22 mouse cellular contexts compared by ENCODE assay signal in the genomic region with DNA sequence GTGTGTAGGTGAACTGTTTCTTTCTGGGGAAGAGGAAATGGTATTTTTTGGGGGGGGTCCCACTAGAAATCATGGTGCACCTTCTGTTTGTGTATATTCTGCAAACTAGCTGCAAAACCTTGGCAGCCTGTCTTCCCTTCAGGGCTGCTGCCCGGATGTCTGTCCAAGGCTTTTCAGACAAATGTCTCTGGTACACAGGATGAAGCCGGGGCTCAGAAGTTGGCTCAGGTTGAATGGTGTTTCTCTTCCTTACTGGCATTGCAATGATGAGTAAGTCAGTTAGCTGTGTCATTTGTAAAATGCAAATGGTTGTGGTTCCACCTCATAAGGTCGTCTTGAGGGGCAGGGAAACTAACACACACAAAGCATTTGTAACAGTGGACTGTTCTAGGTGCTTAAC. TPM values are rescaled to one million over a fixed set of nuclear protein-coding genes. Genes with fewer than 3 reads are reported as not detected.
DNase-seq lines count a peak whose midpoint lies in the region; TF ChIP-seq lines count a peak whose summit lies in the region.
"Had no signal": no experiment of that assay in that cellular context is flagged by ENCODE, and none has a peak within 500 bp of the region (broad histone marks: within the 10 kb centered on the region; RNA-seq: fewer than 3 reads in every experiment).

No protein-coding gene starts in this region.

- no peaks in the 10 kb centered on the region for H3K9me3 ChIP-seq in CH12.LX (replicated peaks; ENCODE audit: low read length)
- H3K9me3 ChIP-seq: embryonic facial prominence, embryonic 10.5 days; embryonic facial prominence, embryonic 12.5 days; forebrain, embryonic 13.5 days; forebrain, embryonic 15.5 days had no signal

- H3K4me3 ChIP-seq in CH12.LX (replicated peaks in 1 of 3; ENCODE audit: low read depth in 2 of 3, low read length in 2 of 3, poor library complexity in 1 of 3) = no peak overlapping the region
- H3K4me3 ChIP-seq: embryonic facial prominence, embryonic 10.5 days; embryonic facial prominence, embryonic 12.5 days; forebrain, embryonic 13.5 days; forebrain, embryonic 15.5 days had no signal

- H3K79me2 ChIP-seq in CH12.LX (replicated peaks; ENCODE audit: control insufficient read depth, extremely low read depth, insufficient read depth, poor library complexity, severe bottlenecking) = no peaks in the 10 kb centered on the region

- dilution Hi-C loops in CH12.LX (cut with MboI; ENCODE audit: extremely low pct_ligation_motif_present, extremely low pct_unique_long_range_greater_than_20kb, low sequenced_read_pairs) = no loop called here

- no peaks in the 10 kb centered on the region for H3K27me3 ChIP-seq in CH12.LX (replicated peaks)
- H3K27me3 ChIP-seq: embryonic facial prominence, embryonic 12.5 days; forebrain, embryonic 13.5 days; forebrain, embryonic 15.5 days had no signal

- no peak for TF ChIP-seq EP300 in CH12.LX (IDR thresholded peaks at IDR 0.05; ENCODE audit: low read length)

- H3K27ac ChIP-seq in CH12.LX (ENCODE audit: insufficient read depth, low read depth) = no peak overlapping the region
- H3K27ac ChIP-seq: embryonic facial prominence, embryonic 10.5 days; embryonic facial prominence, embryonic 12.5 days; forebrain, embryonic 13.5 days; forebrain, embryonic 15.5 days had no signal

- intact Hi-C loops in heart, postnatal 25 days (cut with DNase I) = no loop called here

- peaks cover 3 to 36% of the 10 kb centered on the region in 2 experiments; a peak in 3 of 4 replicates for H3K4me1 ChIP-seq in CH12.LX (ENCODE audit: control insufficient read depth in 1 of 2, insufficient read depth in 2 of 2)
- H3K4me1 ChIP-seq: embryonic facial prominence, embryonic 10.5 days; embryonic facial prominence, embryonic 12.5 days; forebrain, embryonic 13.5 days; forebrain, embryonic 15.5 days had no signal

- in situ Hi-C loops in CH12.LX (cut with MboI; ENCODE audit: low pct_ligation_motif_present, low pct_unique_long_range_greater_than_20kb, low sequenced_read_pairs) = no loop called here

- TF ChIP-seq POLR2A in CH12.LX (IDR thresholded peaks at IDR 0.05; ENCODE audit: low read depth, low read length) = no peak

- H3K4me2 ChIP-seq in CH12.LX (ENCODE audit: insufficient read depth, low read depth, poor library complexity, severe bottlenecking) = no peak overlapping the region
- H3K4me2 ChIP-seq: embryonic facial prominence, embryonic 12.5 days; forebrain, embryonic 13.5 days; forebrain, embryonic 15.5 days had no signal

- no peak for TF ChIP-seq RAD21 in CH12.LX (IDR thresholded peaks at IDR 0.05; ENCODE audit: low read depth, low read length)

- no peak for TF ChIP-seq CTCF in CH12.LX (conservative IDR thresholded peaks at IDR 0.05 in 1 of 2, IDR thresholded peaks at IDR 0.05 in 1 of 2; ENCODE audit: low read depth in 2 of 2, low read length in 2 of 2)

- peak; percentile 31 to 70 for DNase-seq in adrenal gland, adult (ENCODE audit: inconsistent age in 2 of 2, low spot score in 1 of 2)
- no peak for DNase-seq in adrenal gland, adult 18-20 months (ENCODE audit: low spot score in 2 of 2)
- DNase-seq in CH12.LX (ENCODE audit: extremely low read depth) = peak; percentile 27
- DNase-seq in adrenal gland, postnatal 10 days = peak; percentile 38
- DNase-seq in adrenal gland, postnatal 25 days = peak; percentile 18
- DNase-seq in gastrocnemius, postnatal 25 days = no peak
- DNase-seq in ovary, postnatal 14 days (ENCODE audit: low spot score) = no peak
- no peak for DNase-seq in heart, postnatal 25 days (ENCODE audit: low spot score)
- DNase-seq: B cell, adult 2 months; cerebellum, adult 11 months; cerebellum, adult 18-20 months; cerebellum, adult 8-10 months; cerebellum, adult 9-11 months; cerebellum, postnatal 14 days; cerebellum, postnatal 36 days; forebrain, postnatal 0 days had no signal

- peaks cover 69 to 96% of the 10 kb centered on the region in 2 experiments for H3K36me3 ChIP-seq in CH12.LX (replicated peaks in 1 of 2; ENCODE audit: control insufficient read depth in 1 of 2, insufficient read depth in 1 of 2, low read length in 1 of 2)
- H3K36me3 ChIP-seq: embryonic facial prominence, embryonic 10.5 days; embryonic facial prominence, embryonic 12.5 days; forebrain, embryonic 15.5 days; G1E had no signal

- no peak overlapping the region for H3K9ac ChIP-seq in CH12.LX (ENCODE audit: insufficient read depth, low read depth)
- H3K9ac ChIP-seq: embryonic facial prominence, embryonic 12.5 days; forebrain, embryonic 13.5 days; forebrain, embryonic 15.5 days; forebrain, postnatal 0 days had no signal

TF ChIP-seq in CH12.LX, 34 proteins besides CTCF, POLR2A, EP300 and RAD21:
- TF ChIP-seq TBP (conservative IDR thresholded peaks at IDR 0.05; ENCODE audit: low read depth, low read length) = no peak
- TF ChIP-seq UBTF (IDR thresholded peaks at IDR 0.05; ENCODE audit: low read depth, low read length) = no peak
- TF ChIP-seq MAX (IDR thresholded peaks at IDR 0.05; ENCODE audit: low read length) = no peak
- TF ChIP-seq MAZ (IDR thresholded peaks at IDR 0.05; ENCODE audit: low read depth, low read length) = no peak
- no peak for TF ChIP-seq PAX5 (IDR thresholded peaks at IDR 0.05; ENCODE audit: low read length)
- no peak for TF ChIP-seq JUND (conservative IDR thresholded peaks at IDR 0.05; ENCODE audit: low read depth, low read length)

RNA-seq across cellular contexts. Expression of a gene that starts 8.4 kb away (rescaled TPM):
- not detected for total RNA-seq in adrenal gland, adult 18-20 months (2021)
- total RNA-seq in CH12.LX (2012; rRNA removed) (0.38 and 0.42 TPM in 2 replicates), CH12.LX (2014; rRNA removed) (not detected in 2 replicates)
- 0.13 and 0.14 TPM in 2 replicates for polyA plus RNA-seq in CH12.LX (2012; ENCODE audit: insufficient read length, low read depth)
- total RNA-seq in adrenal gland, postnatal 10 days (2021) = under 1 TPM in 1 of 2 experiments, not detected in 1; 0.30 TPM
- not detected in 2 replicates for total RNA-seq in adrenal gland, postnatal 25 days (2021)
- total RNA-seq in gastrocnemius, postnatal 25 days (2021) = under 1 TPM; 0.18 to 0.78 TPM
- total RNA-seq in heart, postnatal 25 days (2021) = not detected
- polyA plus RNA-seq: G1E, Patski had no signal

Comparison
In these comparisons a context has a peak if more than half of its experiments do, and no peak if none do; other contexts are left out.
1. DNase-seq: peak in adrenal gland, adult (2 of 2), CH12.LX (single experiment), adrenal gland, postnatal 10 days (single experiment) and adrenal gland, postnatal 25 days (single experiment); none in adrenal gland, adult 18-20 months (0 of 2), gastrocnemius, postnatal 25 days (single experiment), ovary, postnatal 14 days (single experiment) and heart, postnatal 25 days (single experiment).